Comparison of ENCODE assay signal across 8 mouse cellular contexts in genomic region chr2:13372256-13372824, GRCm38 (mm10).
DNase-seq lines count a peak whose midpoint lies in the region; ATAC-seq lines count a peak whose summit lies in the region.

No protein-coding gene starts in this region.

- WGBS in kidney, embryonic 16.5 days = 4% methylated on average over 5 of the region's 5 CpGs

- H3K27ac ChIP-seq in kidney, embryonic 16.5 days (ENCODE audit: low read length) = peak overlapping the region; percentile 97

- peak; percentile 98 for ATAC-seq in kidney, embryonic 16.5 days (ENCODE audit: low FRiP score, low TSS enrichment)

- peak; percentile 73 for DNase-seq in ES-CJ7 (ENCODE audit: low read depth, low spot score)
- peak; percentile 85 for DNase-seq in embryo, embryonic 11 days
- DNase-seq in heart, adult 9 months (ENCODE audit: low spot score in 2 of 2) = peak; percentile 75 to 86
- DNase-seq in lung, postnatal 36 days = peak; percentile 64
- peak; percentile 89 for DNase-seq in yolk sac, embryonic 10.5 days (ENCODE audit: low spot score)
- no peak for DNase-seq in left cerebral cortex, postnatal 36 days (ENCODE audit: low spot score in 2 of 2)
- no peak for DNase-seq in spleen, postnatal 4 days (ENCODE audit: low spot score in 2 of 2)

- no peak overlapping the region for H3K9ac ChIP-seq in kidney, embryonic 16.5 days (replicated peaks; ENCODE audit: low read length)

- intact Hi-C loops in left cerebral cortex, postnatal 36 days (cut with DNase I) = no loop called here

- no peak overlapping the region for H3K4me3 ChIP-seq in kidney, embryonic 16.5 days (ENCODE audit: low read length)

- peaks cover 25% of the 10 kb centered on the region for H3K4me1 ChIP-seq in kidney, embryonic 16.5 days (ENCODE audit: insufficient read depth, low read length)

- H3K9me3 ChIP-seq in kidney, embryonic 16.5 days (ENCODE audit: low read length) = no peaks in the 10 kb centered on the region

- H3K27me3 ChIP-seq in kidney, embryonic 16.5 days (ENCODE audit: insufficient read depth, low read length) = no peaks in the 10 kb centered on the region

- no peaks in the 10 kb centered on the region for H3K36me3 ChIP-seq in kidney, embryonic 16.5 days (ENCODE audit: insufficient read depth, low read length)

- peak overlapping the region; percentile 31; the same call in 1 of the 2 replicates for H3K4me2 ChIP-seq in kidney, embryonic 16.5 days (replicated peaks; ENCODE audit: low read depth, low read length)

Comparison
In these comparisons a context has a peak if more than half of its experiments do, and no peak if none do; other contexts are left out.
1. DNase-seq: peak in ES-CJ7 (single experiment), embryo, embryonic 11 days (single experiment), heart, adult 9 months (2 of 2), lung, postnatal 36 days (single experiment) and yolk sac, embryonic 10.5 days (single experiment); none in left cerebral cortex, postnatal 36 days (0 of 2) and spleen, postnatal 4 days (0 of 2).